Mouse (Mus musculus): ENCODE data around the gene Phactr1. TPM values are rescaled to one million over a fixed set of nuclear protein-coding genes. Genes with fewer than 3 reads are reported as not detected.
A peak's percentile ranks its signal among the peaks of the same experiment; 100 is the strongest.

Phactr1 gene
- total RNA-seq, 2 experiments from 2014 or later, result 6.2 to 7.1 TPM

- intact Hi-C loops (cut with DNase I), result loop anchor here (1.0 to 5.0 kb wide), 2 partner anchors 259 to 272 kb away; no protein-coding TSS in a partner anchor
- peak; percentile 24 to 43 for DNase-seq
Measured at GRCm38 (mm10) chr13:43094365-43094764, 413.9 kb downstream of the Phactr1 start.

DNA sequence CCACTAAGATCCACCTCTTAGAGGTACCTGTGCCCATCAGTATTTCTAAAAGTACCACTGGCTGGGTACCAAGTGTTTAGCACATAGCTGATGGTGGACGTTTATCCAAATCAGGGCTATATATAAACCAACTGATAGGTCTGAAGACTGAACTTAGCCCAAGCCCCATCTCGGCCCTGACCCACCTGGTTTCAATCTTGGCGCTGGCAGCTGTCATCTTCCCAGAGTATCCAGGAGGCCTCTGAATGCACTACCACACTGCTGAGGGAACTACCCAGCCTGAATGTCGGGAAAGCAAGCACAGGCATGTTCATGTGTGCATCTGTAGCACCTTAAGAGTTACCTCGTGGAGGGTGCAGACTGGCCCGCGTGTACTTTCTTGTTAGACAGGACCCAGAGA, 422.5 kb downstream of the Phactr1 start:
- intact Hi-C loops (cut with DNase I), result no loop called here
- DNase-seq, result no peak

DNA sequence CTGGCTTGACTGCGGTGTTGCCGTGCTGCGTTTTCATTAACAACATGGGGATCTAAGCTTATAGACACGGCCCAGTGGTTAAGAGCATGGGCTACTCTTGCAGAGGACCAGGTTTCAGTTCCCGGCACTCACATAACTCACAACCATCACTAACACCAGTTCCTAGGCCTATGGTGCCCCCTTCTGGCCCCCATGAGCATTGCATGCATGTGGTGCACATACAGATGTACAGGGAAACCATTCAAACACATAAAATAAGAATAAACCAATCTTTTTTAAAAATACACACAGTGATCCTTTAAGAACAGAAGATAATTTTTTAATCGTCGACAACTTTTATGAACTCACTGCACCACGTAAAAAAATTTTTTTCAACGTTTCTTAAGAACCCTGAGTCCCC, 424.1 kb downstream of the Phactr1 start:
- intact Hi-C loops (cut with DNase I), result no loop called here

DNA sequence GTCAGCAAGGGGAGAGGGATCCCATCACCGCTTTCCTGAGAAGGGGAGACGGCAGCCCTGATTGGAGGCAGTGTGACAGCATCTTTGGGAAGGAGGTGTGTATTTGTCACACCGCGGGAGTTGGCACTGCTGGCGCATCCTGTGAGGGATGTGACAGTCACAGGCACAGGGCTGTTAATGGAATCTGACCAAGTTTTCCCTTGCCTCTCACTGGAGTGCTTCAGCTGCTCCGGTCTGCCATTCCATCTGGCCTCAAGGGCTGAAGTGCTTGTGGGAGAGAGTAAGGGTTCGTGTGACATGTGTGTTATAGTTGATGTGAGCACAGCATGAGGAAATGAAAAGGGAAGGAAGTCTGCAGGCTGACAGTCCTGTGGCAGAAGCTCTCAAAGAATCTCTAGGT, 431.9 kb downstream of the Phactr1 start:
- DNase-seq, result no peak
- intact Hi-C loops (cut with DNase I), result no loop called here

More for the DNA sequence above, 424.1 kb downstream of the Phactr1 start:
- no peak for DNase-seq

DNA sequence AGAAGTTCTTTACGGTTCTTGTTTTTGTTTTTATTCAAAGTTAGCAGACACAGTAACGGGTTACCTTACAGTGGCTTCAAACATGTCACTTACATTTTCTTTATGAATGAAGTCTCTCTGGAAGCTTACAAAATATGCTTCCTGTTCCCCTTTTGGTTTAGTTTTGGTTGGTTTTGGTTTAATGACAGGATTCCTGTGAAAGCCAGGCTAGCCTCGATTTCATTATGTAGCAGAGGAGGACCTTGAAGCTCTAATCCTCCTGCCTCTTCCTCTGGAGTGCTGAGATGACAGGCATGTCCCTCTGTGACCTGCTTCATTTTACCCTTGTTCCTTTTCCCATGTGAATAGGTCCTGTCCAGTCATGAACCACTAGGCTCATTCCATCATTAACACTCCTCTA, 432.3 kb downstream of the Phactr1 start:
- intact Hi-C loops (cut with DNase I), result no loop called here
- no peak for DNase-seq

DNA sequence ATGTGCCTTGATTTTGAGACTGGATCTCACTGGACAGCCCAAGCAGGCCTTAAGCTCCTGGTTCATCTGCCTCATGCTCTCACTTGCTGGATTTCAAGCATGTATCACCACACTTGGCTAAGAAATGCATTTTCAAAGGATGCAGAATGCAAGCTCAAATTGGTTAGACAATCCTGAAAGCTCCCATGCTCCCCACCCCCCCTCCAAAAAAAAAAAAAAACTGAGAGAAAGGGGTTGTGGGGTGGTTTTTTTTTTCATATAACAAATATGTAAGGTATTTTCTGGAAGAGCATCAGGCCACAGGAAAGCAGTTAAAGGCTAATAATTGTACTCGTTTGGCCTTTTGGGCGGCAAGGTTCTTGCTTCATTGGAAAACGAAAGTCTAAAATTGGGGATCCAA, 432.7 kb downstream of the Phactr1 start:
- DNase-seq, result no peak
- intact Hi-C loops (cut with DNase I), result no loop called here

DNA sequence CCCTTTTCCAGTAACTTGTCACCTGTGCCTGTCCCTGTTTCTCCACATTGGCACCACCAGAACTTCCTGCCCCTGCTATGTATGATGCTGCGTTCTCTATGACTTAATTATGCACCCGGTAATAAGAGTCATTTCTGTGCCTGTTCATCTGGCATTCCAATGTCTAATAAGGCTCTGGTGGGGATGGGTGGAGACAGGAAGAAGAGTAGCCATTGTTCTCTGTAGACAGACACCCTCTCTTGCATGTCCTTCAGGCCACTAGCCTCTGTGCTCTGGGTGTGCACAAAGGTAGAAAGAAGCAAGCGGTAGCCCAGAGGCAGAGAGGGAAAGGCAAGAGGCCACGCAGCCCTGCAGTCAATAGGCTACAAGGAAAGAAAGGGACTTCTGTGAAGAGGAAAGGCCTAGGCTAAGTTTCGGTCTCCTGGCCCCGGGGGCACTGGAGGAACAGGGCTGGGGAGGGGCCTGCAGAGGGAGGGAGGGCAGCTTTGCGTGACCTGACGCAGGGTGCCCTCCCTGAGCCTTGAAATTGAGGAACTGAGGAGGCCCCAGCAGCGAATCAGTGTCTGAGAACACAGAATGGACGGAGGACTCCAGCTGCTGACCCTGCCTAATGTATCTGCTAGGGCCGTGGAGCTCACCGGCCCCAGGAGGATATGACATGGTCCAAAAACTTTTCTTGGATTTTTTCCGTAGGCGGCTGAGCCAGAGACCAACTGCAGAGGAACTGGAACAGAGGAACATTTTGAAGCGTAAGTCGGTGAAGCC, 442.1 kb downstream of the Phactr1 start:
- peak; percentile 31 to 46 for DNase-seq
- intact Hi-C loops (cut with DNase I), result no loop called here

GRCm38 (mm10) chr13:43123895-43124682, 443.7 kb downstream of the Phactr1 start:
- intact Hi-C loops (cut with DNase I), result no loop called here
- DNase-seq, result peak in 1 of 2 experiments; percentile 14

- intact Hi-C loops (cut with DNase I), result no loop called here
Measured at GRCm38 (mm10) chr13:43124683-43125074, 444.3 kb downstream of the Phactr1 start.

DNA sequence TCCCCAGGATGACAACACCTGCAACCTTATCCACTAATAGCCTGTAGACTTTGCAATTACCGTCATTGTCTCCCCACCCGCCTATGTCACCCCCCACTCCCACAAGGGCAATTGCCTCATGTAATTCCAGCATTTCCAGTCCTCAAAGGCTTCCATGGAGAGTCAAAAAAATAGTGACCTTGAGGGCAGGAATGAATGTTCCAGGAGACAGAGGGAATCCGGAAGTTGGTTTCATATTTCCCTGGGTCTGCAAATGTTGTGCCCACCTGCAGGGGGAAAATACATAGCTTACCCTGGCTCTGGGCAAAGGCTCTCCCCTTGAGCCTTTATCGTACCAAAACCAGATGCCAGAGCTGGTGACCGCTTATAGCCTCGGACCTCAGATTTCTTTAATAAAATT, 449.7 kb downstream of the Phactr1 start:
- no peak for DNase-seq
- intact Hi-C loops (cut with DNase I), result no loop called here

More at GRCm38 (mm10) chr13:43124683-43125074, 444.3 kb downstream of the Phactr1 start:
- no peak for DNase-seq

GRCm38 (mm10) chr13:43131741-43132191, 451.3 kb downstream of the Phactr1 start:
- intact Hi-C loops (cut with DNase I), result no loop called here
- peak; percentile 48 to 63 for DNase-seq

DNA sequence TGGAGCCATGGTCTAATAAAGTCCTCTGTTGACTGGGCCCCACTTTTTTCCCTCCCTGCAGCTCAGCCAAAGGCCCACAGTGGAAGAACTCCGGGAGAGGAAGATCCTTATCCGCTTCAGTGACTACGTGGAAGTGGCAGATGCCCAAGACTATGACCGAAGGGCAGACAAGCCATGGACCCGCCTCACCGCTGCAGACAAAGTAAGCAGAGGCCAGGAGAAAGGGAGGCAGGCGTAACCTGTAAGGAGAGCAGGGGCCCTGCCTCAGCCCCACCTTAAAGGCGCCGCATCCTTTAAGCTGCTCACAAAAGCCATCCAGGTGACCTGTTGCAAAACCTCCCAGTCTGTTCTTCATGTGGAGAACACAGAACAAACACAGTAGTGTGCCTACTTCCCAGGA, 452.4 kb downstream of the Phactr1 start:
- intact Hi-C loops (cut with DNase I), result no loop called here
- DNase-seq, result peak in 1 of 2 experiments; percentile 21

GRCm38 (mm10) chr13:43133400-43133799, 453.0 kb downstream of the Phactr1 start:
- intact Hi-C loops (cut with DNase I), result no loop called here
- DNase-seq, result peak in 1 of 2 experiments; percentile 21

GRCm38 (mm10) chr13:43134468-43134867, 454.0 kb downstream of the Phactr1 start:
- DNase-seq, result peak; percentile 46 to 51
- intact Hi-C loops (cut with DNase I), result no loop called here

DNA sequence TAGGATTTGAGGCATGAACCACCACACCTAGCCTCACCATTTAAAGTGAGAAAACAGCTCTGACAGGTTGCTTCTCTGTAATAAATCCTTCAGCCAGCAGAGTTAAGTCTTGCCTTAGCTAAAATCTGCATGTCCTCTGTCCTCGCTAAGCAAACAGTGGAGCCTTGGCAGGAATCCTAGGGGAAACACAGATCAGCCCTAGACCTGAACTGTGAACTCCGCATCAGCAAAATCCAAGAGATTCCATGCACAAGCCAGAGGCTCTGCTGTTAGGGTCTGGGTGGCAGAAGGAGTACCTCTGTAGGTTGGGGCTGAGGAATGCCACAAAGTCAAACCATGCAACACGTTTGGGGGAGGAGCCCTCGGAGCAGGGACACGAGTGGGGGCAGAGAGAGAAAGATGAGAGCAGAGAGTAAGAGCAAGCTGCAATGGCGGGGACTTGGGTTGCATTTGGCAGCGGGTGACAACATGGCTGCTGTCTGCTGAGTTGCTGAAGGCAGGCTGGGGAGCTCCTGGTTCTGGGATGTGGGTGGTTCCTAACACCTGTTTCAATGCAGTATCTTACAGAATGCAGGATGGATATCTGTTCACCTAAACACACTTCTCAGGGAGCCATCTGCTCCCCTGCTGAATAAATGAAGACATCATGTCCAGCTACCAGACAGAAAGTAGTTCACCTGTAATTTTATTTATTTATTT, 464.4 kb downstream of the Phactr1 start:
- intact Hi-C loops (cut with DNase I), result no loop called here
- DNase-seq, result no peak

DNA sequence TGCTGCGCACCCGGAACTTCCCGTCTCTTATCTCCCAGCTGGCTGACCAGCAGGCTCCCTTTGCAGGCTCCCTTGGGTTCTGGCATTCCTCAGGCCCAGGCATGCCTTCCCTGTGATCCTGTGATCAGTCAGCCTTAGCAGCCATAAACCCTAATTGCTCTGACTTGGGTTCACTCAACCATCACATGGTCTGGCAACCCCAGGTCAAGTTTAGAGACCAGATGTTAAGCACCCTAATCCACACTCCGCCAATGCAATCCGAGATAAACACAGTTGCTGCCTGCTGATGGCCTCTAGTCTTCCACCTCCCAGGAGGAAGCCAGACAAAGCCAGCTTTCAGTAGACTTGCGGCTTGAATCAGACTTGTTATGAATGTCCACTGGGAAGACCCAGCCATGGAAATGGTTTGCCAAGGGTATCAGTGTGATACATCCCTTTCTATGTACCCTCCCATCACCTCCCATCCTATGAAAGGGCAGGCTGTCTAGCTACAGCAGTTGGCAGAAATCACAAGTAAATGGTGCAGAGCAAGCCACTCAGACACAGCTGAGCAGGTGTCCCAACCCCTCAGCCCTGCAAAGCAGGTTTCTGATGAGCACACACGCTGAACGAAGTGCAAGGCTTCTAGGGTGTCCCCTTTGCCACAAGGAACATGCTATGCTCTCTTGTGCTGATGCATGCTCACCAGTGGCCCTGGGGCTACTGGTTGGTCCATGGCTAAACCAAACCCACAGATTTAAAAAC, 466.3 kb downstream of the Phactr1 start:
- intact Hi-C loops (cut with DNase I), result no loop called here

GRCm38 (mm10) chr13:43148692-43149091, 468.3 kb downstream of the Phactr1 start:
- intact Hi-C loops (cut with DNase I), result no loop called here
- DNase-seq, result no peak

More for the DNA sequence above, 466.3 kb downstream of the Phactr1 start:
- DNase-seq, result no peak

GRCm38 (mm10) chr13:43149661-43150060, 469.2 kb downstream of the Phactr1 start:
- DNase-seq, result no peak
- intact Hi-C loops (cut with DNase I), result no loop called here

- peak in 1 of 2 experiments; percentile 14 for DNase-seq
Measured at GRCm38 (mm10) chr13:43152005-43152520, 471.6 kb downstream of the Phactr1 start.

GRCm38 (mm10) chr13:43157370-43157769, 476.9 kb downstream of the Phactr1 start:
- intact Hi-C loops (cut with DNase I), result no loop called here
- DNase-seq, result no peak

More at GRCm38 (mm10) chr13:43152005-43152520, 471.6 kb downstream of the Phactr1 start:
- intact Hi-C loops (cut with DNase I), result no loop called here

Data from heart, postnatal 36 days (tissue).